ENCODE assay signal across 15 mouse cellular contexts in genomic region chr4:55527931-55528330, GRCm38 (mm10). TPM values are rescaled to one million over a fixed set of nuclear protein-coding genes. Genes with fewer than 3 reads are reported as not detected.
A peak's percentile ranks its signal among the peaks of the same experiment; 100 is the strongest.
DNase-seq lines count a peak whose midpoint lies in the region; ATAC-seq lines count a peak whose summit lies in the region.
"Had no signal": no experiment of that assay in that cellular context is flagged by ENCODE, and none has a peak within 500 bp of the region (broad histone marks: within the 10 kb centered on the region; RNA-seq: fewer than 3 reads in every experiment).

No protein-coding gene starts in this region.

- peak; percentile 93 for DNase-seq in heart, adult 11 months
- no peak for DNase-seq in heart, adult 8-10 months (ENCODE audit: low spot score)
- peak; percentile 17 to 34 for DNase-seq in lung, adult 18-20 months
- no peak for DNase-seq in lung, postnatal 4 days
- no peak for DNase-seq in embryonic facial prominence, embryonic 14.5 days (ENCODE audit: low spot score)
- no peak for DNase-seq in adrenal gland, adult (ENCODE audit: inconsistent age in 2 of 2, low spot score in 1 of 2)
- DNase-seq: adrenal gland, postnatal 14 days; gastrocnemius, postnatal 36 days; thymus, postnatal 25 days had no signal

- peak overlapping the region; percentile 23 for H3K4me3 ChIP-seq in embryonic facial prominence, embryonic 14.5 days (ENCODE audit: low read depth, low read length)
- H3K4me3 ChIP-seq in stomach, embryonic 15.5 days (replicated peaks): peak overlapping the region; percentile 17; the same call in 1 of the 2 replicates
- H3K4me3 ChIP-seq: liver, embryonic 15.5 days; megakaryocyte, embryonic 14.5 days had no signal

- H3K27me3 ChIP-seq in embryonic facial prominence, embryonic 14.5 days (replicated peaks; ENCODE audit: control insufficient read depth, insufficient read depth, low read length): peaks cover 3% of the 10 kb centered on the region; the same call in 1 of the 2 replicates
- H3K27me3 ChIP-seq in stomach, embryonic 15.5 days (replicated peaks): no peaks in the 10 kb centered on the region

- 71% methylated on average over 12 of the region's 12 CpGs for WGBS in embryonic facial prominence, embryonic 14.5 days
- WGBS in stomach, embryonic 15.5 days: 79% methylated on average over 12 of the region's 12 CpGs

- peak overlapping the region; percentile 92; the same call in 1 of the 2 replicates for H3K4me2 ChIP-seq in embryonic facial prominence, embryonic 14.5 days (ENCODE audit: low read depth, low read length)
- H3K4me2 ChIP-seq in stomach, embryonic 15.5 days: peak overlapping the region; percentile 37
- H3K4me2 ChIP-seq: liver, embryonic 15.5 days had no signal

- H3K36me3 ChIP-seq in embryonic facial prominence, embryonic 14.5 days (ENCODE audit: control insufficient read depth, insufficient read depth, low read length): 0 out of 2 replicates have a peak, but pooled peaks cover 9% of the 10 kb centered on the region
- H3K36me3 ChIP-seq in stomach, embryonic 15.5 days: no peaks in the 10 kb centered on the region
- H3K36me3 ChIP-seq: liver, embryonic 15.5 days had no signal

- no peak overlapping the region; the same call in 1 of the 2 replicates for H3K9ac ChIP-seq in embryonic facial prominence, embryonic 14.5 days (ENCODE audit: low read depth, low read length)
- H3K9ac ChIP-seq in stomach, embryonic 15.5 days: no peak overlapping the region
- H3K9ac ChIP-seq: liver, embryonic 15.5 days had no signal

- H3K27ac ChIP-seq in embryonic facial prominence, embryonic 14.5 days (replicated peaks; ENCODE audit: low read depth, low read length): no peak overlapping the region
- no peak overlapping the region for H3K27ac ChIP-seq in stomach, embryonic 15.5 days
- H3K27ac ChIP-seq: hindbrain, postnatal 0 days; kidney, postnatal 0 days; liver, embryonic 15.5 days had no signal

- H3K9me3 ChIP-seq in embryonic facial prominence, embryonic 14.5 days (ENCODE audit: control insufficient read depth, low read length): no peaks in the 10 kb centered on the region
- H3K9me3 ChIP-seq in stomach, embryonic 15.5 days: no peaks in the 10 kb centered on the region
- H3K9me3 ChIP-seq: liver, embryonic 15.5 days; megakaryocyte, embryonic 14.5 days had no signal

- no peak for ATAC-seq in embryonic facial prominence, embryonic 14.5 days (ENCODE audit: low read depth)
- no peak for ATAC-seq in stomach, embryonic 15.5 days (ENCODE audit: insufficient read depth, low FRiP score, low read depth)
- no peak for ATAC-seq in erythroid progenitor cell, adult 5-6 weeks (replicated peaks; ENCODE audit: low FRiP score, poor library complexity, severe bottlenecking)
- ATAC-seq: hindbrain, postnatal 0 days had no signal

- H3K4me1 ChIP-seq in embryonic facial prominence, embryonic 14.5 days (ENCODE audit: control insufficient read depth, insufficient read depth, low read length): no peaks in the 10 kb centered on the region
- H3K4me1 ChIP-seq in stomach, embryonic 15.5 days: peaks cover 9% of the 10 kb centered on the region

RNA-seq across cellular contexts. Expression of gene Klf4, which starts 4.3 kb away (rescaled TPM):
- total RNA-seq in heart, adult 8-10 months (2022): 10 to 100 TPM; 21.7 to 39.9 (median 27.1) TPM
- 24.4 and 27.5 TPM in 2 replicates for polyA plus RNA-seq in embryonic facial prominence, embryonic 14.5 days (2014; fragmentation: Nextera tagmentation; extraction: Ambion mirVana)
- 20.8 and 26.1 TPM in 2 replicates for polyA plus RNA-seq in stomach, embryonic 15.5 days (2015; fragmentation: Nextera tagmentation; extraction: Ambion mirVana)
- total RNA-seq in erythroid progenitor cell, adult 5-6 weeks (2015; ENCODE audit: low replicate concordance): 5.8 and 10.9 TPM in 2 replicates
- total RNA-seq in erythroid progenitor cell, adult 5-6 weeks (2017; ENCODE audit: low replicate concordance): 3.2 and 4.6 TPM in 2 replicates

Comparison
In these comparisons a context has a peak if more than half of its experiments do, and no peak if none do; other contexts are left out.
1. DNase-seq: peak in heart, adult 11 months (single experiment) and lung, adult 18-20 months (2 of 2); none in heart, adult 8-10 months (single experiment), lung, postnatal 4 days (0 of 2), embryonic facial prominence, embryonic 14.5 days (single experiment) and adrenal gland, adult (0 of 2).